Mouse (Mus musculus) neural tube, embryonic 10.5 days (tissue): ENCODE results near the gene Nup205.

Experiments used
- DNase-seq: peaks from one replicate; pipeline ENCODE4 v3.0.0-alpha.2; 2017; ENCODE audit warnings: low spot score; ENCODE audit errors: extremely low spot score

Nup205 gene

GRCm38 (mm10) chr6:35245086-35245485 is 67.9 kb downstream of the Nup205 start:
- DNase-seq, result no peak

- no peak for DNase-seq
Measured at GRCm38 (mm10) chr6:35251807-35252476, 74.7 kb downstream of the Nup205 start.

GRCm38 (mm10) chr6:35252477-35253346 is 75.5 kb downstream of the Nup205 start:
- DNase-seq, result peak; percentile 97

- no peak for DNase-seq
Measured at GRCm38 (mm10) chr6:35253474-35253873, 76.3 kb downstream of the Nup205 start.

- DNase-seq, result no peak
Measured at GRCm38 (mm10) chr6:35254136-35254904, 77.1 kb downstream of the Nup205 start.

- DNase-seq, result no peak
Measured at GRCm38 (mm10) chr6:35255017-35255416, 77.8 kb downstream of the Nup205 start.

- no peak for DNase-seq
Measured at GRCm38 (mm10) chr6:35256691-35257090, 79.5 kb downstream of the Nup205 start.

GRCm38 (mm10) chr6:35257626-35258190 is 80.5 kb downstream of the Nup205 start:
- DNase-seq, result no peak

GRCm38 (mm10) chr6:35258922-35259321 is 81.7 kb downstream of the Nup205 start:
- DNase-seq, result no peak

- no peak for DNase-seq
Measured at GRCm38 (mm10) chr6:35259526-35259925, 82.3 kb downstream of the Nup205 start.

- no peak for DNase-seq
Measured at GRCm38 (mm10) chr6:35260531-35260930, 83.3 kb downstream of the Nup205 start.

- no peak for DNase-seq
Measured at GRCm38 (mm10) chr6:35265580-35266278, 88.5 kb downstream of the Nup205 start.

GRCm38 (mm10) chr6:35268711-35269110 is 91.5 kb downstream of the Nup205 start:
- no peak for DNase-seq

- DNase-seq, result no peak
Measured at GRCm38 (mm10) chr6:35269643-35270042, 92.4 kb downstream of the Nup205 start.

GRCm38 (mm10) chr6:35271094-35271855 is 94.1 kb downstream of the Nup205 start:
- no peak for DNase-seq

GRCm38 (mm10) chr6:35271868-35272765 is 94.9 kb downstream of the Nup205 start:
- DNase-seq, result no peak

GRCm38 (mm10) chr6:35273391-35274082 is 96.3 kb downstream of the Nup205 start:
- DNase-seq, result no peak

- DNase-seq, result no peak
Measured at GRCm38 (mm10) chr6:35277903-35278587, 100.8 kb downstream of the Nup205 start.
